ENCODE assay signal across 26 mouse cellular contexts in the genomic region with DNA sequence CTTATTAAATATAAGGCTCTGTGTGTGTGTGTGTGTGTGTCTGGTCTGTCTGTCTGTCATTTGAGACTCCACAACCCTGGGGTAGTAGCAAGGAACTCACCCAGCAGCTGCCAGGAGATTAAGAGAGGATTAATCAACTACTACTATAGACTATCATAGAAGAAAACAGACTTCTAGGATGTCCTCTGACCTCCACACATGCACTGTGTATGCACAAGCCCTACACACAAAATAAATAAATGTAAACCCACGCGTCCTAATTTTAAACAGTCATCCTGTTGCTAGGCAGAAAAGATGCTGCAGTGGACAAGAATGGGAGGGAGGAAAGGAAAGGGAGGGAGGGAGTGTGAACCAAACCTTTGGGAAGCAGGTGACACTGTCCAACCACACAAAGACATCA. TPM values are rescaled to one million over a fixed set of nuclear protein-coding genes. Genes with fewer than 3 reads are reported as not detected.
DNase-seq lines count a peak whose midpoint lies in the region; ATAC-seq and TF ChIP-seq lines count a peak whose summit lies in the region.
"Had no signal": no experiment of that assay in that cellular context is flagged by ENCODE, and none has a peak within 500 bp of the region (broad histone marks: within the 10 kb centered on the region; RNA-seq: fewer than 3 reads in every experiment).

No protein-coding gene starts in this region.

- H3K4me2 ChIP-seq in embryonic facial prominence, embryonic 12.5 days (replicated peaks) = no peak overlapping the region
- H3K4me2 ChIP-seq in intestine, postnatal 0 days (replicated peaks; ENCODE audit: low read depth) = no peak overlapping the region
- H3K4me2 ChIP-seq in intestine, embryonic 15.5 days (replicated peaks) = no peak overlapping the region
- no peak overlapping the region for H3K4me2 ChIP-seq in neural tube, embryonic 14.5 days (ENCODE audit: low read depth, low read length)
- H3K4me2 ChIP-seq: embryonic facial prominence, embryonic 13.5 days; heart, embryonic 15.5 days; hindbrain, embryonic 14.5 days; liver, embryonic 11.5 days; lung, embryonic 15.5 days; neural tube, embryonic 12.5 days had no signal

- TF ChIP-seq CTCF in intestine, postnatal 0 days (IDR thresholded peaks at IDR 0.05; ENCODE audit: low read depth) = no peak

- peak; percentile 59 for ATAC-seq in embryonic facial prominence, embryonic 12.5 days (ENCODE audit: insufficient number of reproducible peaks, insufficient read depth, low FRiP score, low TSS enrichment)
- no peak for ATAC-seq in intestine, postnatal 0 days
- no peak for ATAC-seq in intestine, embryonic 15.5 days
- 0 out of 2 replicates have a peak, but pooled peaks have one; percentile 2 for ATAC-seq in neural tube, embryonic 14.5 days (ENCODE audit: low read depth)
- ATAC-seq: activated CD4-positive, CD25-positive, alpha-beta regulatory T cell, adult 4 months; forebrain, postnatal 0 days; intestine, embryonic 16.5 days had no signal

- H3K9ac ChIP-seq in embryonic facial prominence, embryonic 12.5 days = no peak overlapping the region
- H3K9ac ChIP-seq in intestine, postnatal 0 days (ENCODE audit: low read depth, low read length) = peak overlapping the region; percentile 17; the same call in 1 of the 2 replicates
- H3K9ac ChIP-seq in intestine, embryonic 15.5 days = no peak overlapping the region
- no peak overlapping the region for H3K9ac ChIP-seq in neural tube, embryonic 14.5 days (replicated peaks; ENCODE audit: low read depth, low read length)
- H3K9ac ChIP-seq: embryonic facial prominence, embryonic 13.5 days; forebrain, postnatal 0 days; heart, embryonic 15.5 days; hindbrain, embryonic 14.5 days; lung, embryonic 15.5 days; neural tube, embryonic 12.5 days had no signal

- no peaks in the 10 kb centered on the region for H3K36me3 ChIP-seq in embryonic facial prominence, embryonic 12.5 days
- H3K36me3 ChIP-seq in embryonic facial prominence, embryonic 10.5 days (replicated peaks) = no peaks in the 10 kb centered on the region
- H3K36me3 ChIP-seq in intestine, postnatal 0 days (ENCODE audit: control insufficient read depth, insufficient read depth) = no peaks in the 10 kb centered on the region
- no peaks in the 10 kb centered on the region for H3K36me3 ChIP-seq in intestine, embryonic 15.5 days
- H3K36me3 ChIP-seq in neural tube, embryonic 14.5 days (ENCODE audit: control insufficient read depth, insufficient read depth, low read length) = no peaks in the 10 kb centered on the region
- H3K36me3 ChIP-seq: embryonic facial prominence, embryonic 13.5 days; heart, embryonic 15.5 days; lung, embryonic 15.5 days; midbrain, embryonic 10.5 days; neural tube, embryonic 12.5 days had no signal

- 63% methylated on average over 2 of the region's 2 CpGs for WGBS in embryonic facial prominence, embryonic 12.5 days
- WGBS in embryonic facial prominence, embryonic 10.5 days = 72% methylated on average over 2 of the region's 2 CpGs
- 67% methylated on average over 2 of the region's 2 CpGs for WGBS in intestine, postnatal 0 days
- WGBS in intestine, embryonic 15.5 days = 47% methylated on average over 2 of the region's 2 CpGs
- 79% methylated on average over 2 of the region's 2 CpGs for WGBS in neural tube, embryonic 14.5 days

- H3K27ac ChIP-seq in embryonic facial prominence, embryonic 12.5 days = no peak overlapping the region
- H3K27ac ChIP-seq in embryonic facial prominence, embryonic 10.5 days (replicated peaks) = no peak overlapping the region
- no peak overlapping the region for H3K27ac ChIP-seq in intestine, postnatal 0 days (ENCODE audit: low read depth, low read length)
- no peak overlapping the region for H3K27ac ChIP-seq in intestine, embryonic 15.5 days
- H3K27ac ChIP-seq in neural tube, embryonic 14.5 days (ENCODE audit: low read depth, low read length) = no peak overlapping the region
- H3K27ac ChIP-seq: embryonic facial prominence, embryonic 13.5 days; heart, embryonic 15.5 days; hindbrain, embryonic 14.5 days; lung, embryonic 15.5 days; midbrain, embryonic 10.5 days; neural tube, embryonic 12.5 days had no signal

- no peaks in the 10 kb centered on the region for H3K27me3 ChIP-seq in embryonic facial prominence, embryonic 12.5 days
- H3K27me3 ChIP-seq in embryonic facial prominence, embryonic 10.5 days (replicated peaks; ENCODE audit: low read depth, poor library complexity, severe bottlenecking) = no peaks in the 10 kb centered on the region
- H3K27me3 ChIP-seq in intestine, postnatal 0 days (replicated peaks; ENCODE audit: control insufficient read depth, insufficient read depth, low read length) = no peaks in the 10 kb centered on the region
- no peaks in the 10 kb centered on the region for H3K27me3 ChIP-seq in intestine, embryonic 15.5 days (replicated peaks)
- H3K27me3 ChIP-seq in neural tube, embryonic 14.5 days (ENCODE audit: control insufficient read depth, insufficient read depth, low read length) = no peaks in the 10 kb centered on the region
- H3K27me3 ChIP-seq: embryonic facial prominence, embryonic 13.5 days; heart, embryonic 15.5 days; lung, embryonic 15.5 days; neural tube, embryonic 12.5 days had no signal

- peaks cover 18% of the 10 kb centered on the region for H3K4me1 ChIP-seq in embryonic facial prominence, embryonic 12.5 days
- peaks cover 16% of the 10 kb centered on the region; the same call in 1 of the 2 replicates for H3K4me1 ChIP-seq in embryonic facial prominence, embryonic 10.5 days
- peaks cover 5% of the 10 kb centered on the region; the same call in 1 of the 2 replicates for H3K4me1 ChIP-seq in intestine, postnatal 0 days (replicated peaks; ENCODE audit: control insufficient read depth, insufficient read depth, low read length)
- H3K4me1 ChIP-seq in intestine, embryonic 15.5 days (replicated peaks) = 0 out of 2 replicates have a peak, but pooled peaks cover 5% of the 10 kb centered on the region
- H3K4me1 ChIP-seq in neural tube, embryonic 14.5 days (ENCODE audit: control insufficient read depth, insufficient read depth, low read length) = no peaks in the 10 kb centered on the region
- H3K4me1 ChIP-seq: heart, embryonic 15.5 days; lung, embryonic 15.5 days had no signal

- H3K9me3 ChIP-seq in embryonic facial prominence, embryonic 12.5 days = no peaks in the 10 kb centered on the region
- no peaks in the 10 kb centered on the region for H3K9me3 ChIP-seq in embryonic facial prominence, embryonic 10.5 days
- no peaks in the 10 kb centered on the region for H3K9me3 ChIP-seq in intestine, postnatal 0 days (ENCODE audit: control insufficient read depth)
- no peaks in the 10 kb centered on the region for H3K9me3 ChIP-seq in intestine, embryonic 15.5 days
- no peaks in the 10 kb centered on the region for H3K9me3 ChIP-seq in neural tube, embryonic 14.5 days (ENCODE audit: control insufficient read depth, low read length)
- H3K9me3 ChIP-seq: embryonic facial prominence, embryonic 13.5 days; heart, embryonic 15.5 days; lung, embryonic 15.5 days; neural tube, embryonic 12.5 days had no signal

- DNase-seq in embryonic facial prominence, embryonic 10.5 days (ENCODE audit: low spot score) = no peak
- no peak for DNase-seq in neural tube, embryonic 10.5 days (ENCODE audit: extremely low spot score, low spot score)
- no peak for DNase-seq in cerebellum, adult 8-10 months
- DNase-seq: adrenal gland, adult 2 months; adrenal gland, postnatal 36 days; forebrain, postnatal 0 days; gastrocnemius, postnatal 10 days; kidney, adult 9 months; kidney, postnatal 10 days; layer of hippocampus, postnatal 36 days had no signal

- no peak overlapping the region for H3K4me3 ChIP-seq in embryonic facial prominence, embryonic 12.5 days
- H3K4me3 ChIP-seq in embryonic facial prominence, embryonic 10.5 days = no peak overlapping the region
- no peak overlapping the region for H3K4me3 ChIP-seq in intestine, postnatal 0 days (ENCODE audit: low read depth, low read length)
- no peak overlapping the region for H3K4me3 ChIP-seq in intestine, embryonic 15.5 days (replicated peaks)
- no peak overlapping the region for H3K4me3 ChIP-seq in neural tube, embryonic 14.5 days (ENCODE audit: low read depth, low read length)
- H3K4me3 ChIP-seq: embryonic facial prominence, embryonic 13.5 days; erythroblast, embryonic 14.5 days; heart, embryonic 15.5 days; lung, embryonic 15.5 days; midbrain, embryonic 10.5 days; neural tube, embryonic 12.5 days had no signal

RNA-seq across cellular contexts. Expression of a gene that starts 23.9 kb away (rescaled TPM):
- 24.5 and 28.8 TPM in 2 replicates for polyA plus RNA-seq in embryonic facial prominence, embryonic 12.5 days (2016; fragmentation: Nextera tagmentation; extraction: Ambion mirVana)
- 9.3 and 9.4 TPM in 2 replicates for polyA plus RNA-seq in embryonic facial prominence, embryonic 10.5 days (2016; fragmentation: Nextera tagmentation; extraction: Ambion mirVana)
- polyA plus RNA-seq in intestine, postnatal 0 days (2015; fragmentation: Nextera tagmentation; extraction: Ambion mirVana) = 34.0 and 36.7 TPM in 2 replicates
- polyA plus RNA-seq in intestine, embryonic 15.5 days (2015; fragmentation: Nextera tagmentation; extraction: Ambion mirVana) = 23.4 and 24.9 TPM in 2 replicates
- 75.2 and 76.8 TPM in 2 replicates for polyA plus RNA-seq in neural tube, embryonic 14.5 days (2014; fragmentation: Nextera tagmentation; extraction: Ambion mirVana)

RNA-seq across cellular contexts. Expression of a gene that starts 49.5 kb away (rescaled TPM):
- 2.9 and 3.2 TPM in 2 replicates for polyA plus RNA-seq in embryonic facial prominence, embryonic 12.5 days (2016; fragmentation: Nextera tagmentation; extraction: Ambion mirVana)
- polyA plus RNA-seq in embryonic facial prominence, embryonic 10.5 days (2016; fragmentation: Nextera tagmentation; extraction: Ambion mirVana) = 34.6 and 50.1 TPM in 2 replicates
- 0.08 and 0.55 TPM in 2 replicates for polyA plus RNA-seq in intestine, postnatal 0 days (2015; fragmentation: Nextera tagmentation; extraction: Ambion mirVana)
- 1.9 and 2.2 TPM in 2 replicates for polyA plus RNA-seq in intestine, embryonic 15.5 days (2015; fragmentation: Nextera tagmentation; extraction: Ambion mirVana)
- polyA plus RNA-seq in neural tube, embryonic 14.5 days (2014; fragmentation: Nextera tagmentation; extraction: Ambion mirVana) = 0.82 and 1.1 TPM in 2 replicates
- polyA plus RNA-seq: C2C12; gonadal fat pad, adult 2 months had no signal

Comparison
In these comparisons a context has a peak if more than half of its experiments do, and no peak if none do; other contexts are left out.
1. ATAC-seq: peak in embryonic facial prominence, embryonic 12.5 days (single experiment) and neural tube, embryonic 14.5 days (single experiment); none in intestine, postnatal 0 days (single experiment) and intestine, embryonic 15.5 days (single experiment).